Mouse (Mus musculus) MEL (cell line): Measurements from ENCODE around the gene Tgfbr3l. TPM values are rescaled to one million over a fixed set of nuclear protein-coding genes. Genes with fewer than 3 reads are reported as not detected.
A peak's percentile ranks its signal among the peaks of the same experiment; 100 is the strongest.

ENCODE experiments used
- DNase-seq: peaks from one replicate; pipeline ENCODE4 v3.0.0; 2011; ENCODE audit warnings: low read depth, low spot score
- H3K27ac ChIP-seq: 2 replicates; pipeline ENCODE4 v1.5.1; 2012; ENCODE audit warnings: low read depth, mild to moderate bottlenecking, control low read depth, low read length, moderate library complexity; ENCODE audit not compliant: control insufficient read depth
- H3K27me3 ChIP-seq, 2 experiments: fragments of 150-350 bp in 1 of 2; sonication (generic) in 1 of 2; 2 replicates each; pipeline ENCODE4 v1.6.1; 2012; ENCODE audit warnings: low read length in 2 of 2, mild to moderate bottlenecking in 2 of 2, improper control_type of control experiment in 1 of 2, moderate library complexity in 1 of 2; ENCODE audit not compliant: insufficient read depth in 2 of 2, control insufficient read depth in 1 of 2
- H3K36me3 ChIP-seq, 2 experiments: 2 replicates each; pipeline ENCODE4 v1.6.1; 2012 to 2014; ENCODE audit warnings: low read length in 2 of 2, improper control_type of control experiment in 1 of 2, inconsistent platforms in 1 of 2, mild to moderate bottlenecking in 1 of 2; ENCODE audit not compliant: insufficient read depth in 2 of 2, control insufficient read depth in 1 of 2
- H3K4me1 ChIP-seq, 2 experiments: fragments of 150-350 bp in 1 of 2; sonication (generic) in 1 of 2; 2 replicates each; pipeline ENCODE4 v1.6.1; 2012; ENCODE audit warnings: low read length in 2 of 2, improper control_type of control experiment in 1 of 2, mild to moderate bottlenecking in 1 of 2; ENCODE audit not compliant: insufficient read depth in 2 of 2, control insufficient read depth in 1 of 2
- H3K4me3 ChIP-seq, 2 experiments: fragments of 150-350 bp in 1 of 2; sonication (generic) in 1 of 2; 2 replicates each; pipeline ENCODE4 v1.5.1; 2012; ENCODE audit warnings: low read depth in 2 of 2, low read length in 2 of 2, mild to moderate bottlenecking in 2 of 2, moderate library complexity in 2 of 2, control low read depth in 1 of 2, improper control_type of control experiment in 1 of 2; ENCODE audit not compliant: control insufficient read depth in 1 of 2, insufficient read depth in 1 of 2
- H3K79me2 ChIP-seq: 2 replicates; pipeline ENCODE4 v1.6.1; 2012; ENCODE audit warnings: mild to moderate bottlenecking, low read length, moderate library complexity; ENCODE audit not compliant: control insufficient read depth, poor library complexity, insufficient read depth
- H3K9ac ChIP-seq: 2 replicates; pipeline ENCODE4 v1.6.1; 2012; ENCODE audit warnings: low read depth, mild to moderate bottlenecking, control low read depth, low read length, moderate library complexity; ENCODE audit not compliant: control insufficient read depth, poor library complexity, severe bottlenecking
- H3K9me3 ChIP-seq: fragments of 150-350 bp; sonication (generic); replicated peaks from 2 replicates; pipeline ENCODE4 v1.6.1; 2012; ENCODE audit warnings: mild to moderate bottlenecking, low read length, improper control_type of control experiment, moderate library complexity; ENCODE audit not compliant: insufficient read depth
- BHLHE40 ChIP-seq: IDR thresholded peaks from 2 replicates; pipeline ENCODE4 v1.6.1; 2012; ENCODE audit warnings: low read depth, mild to moderate bottlenecking, inconsistent platforms, low read length, improper control_type of control experiment, borderline replicate concordance
- CHD1 ChIP-seq: IDR thresholded peaks from 2 replicates; pipeline ENCODE4 v1.6.1; 2012; ENCODE audit warnings: low read depth, mild to moderate bottlenecking, inconsistent platforms, low read length, improper control_type of control experiment
- CHD2 ChIP-seq: IDR thresholded peaks from 2 replicates; pipeline ENCODE4 v1.6.1; 2011; ENCODE audit warnings: low read length, improper control_type of control experiment
- E2F4 ChIP-seq: IDR thresholded peaks from 2 replicates; pipeline ENCODE4 v1.6.1; 2011; ENCODE audit warnings: low read depth, low read length, improper control_type of control experiment, borderline replicate concordance
- ELF1 ChIP-seq: IDR thresholded peaks from 2 replicates; pipeline ENCODE4 v1.6.1; 2014; ENCODE audit warnings: low read depth, mild to moderate bottlenecking, inconsistent platforms, low read length, improper control_type of control experiment, moderate library complexity
- EP300 ChIP-seq, 2 experiments: IDR thresholded peaks; 2 replicates each; pipeline ENCODE4 v1.6.1; 2011; ENCODE audit warnings: improper control_type of control experiment in 2 of 2, low read length in 2 of 2, low read depth in 1 of 2, mild to moderate bottlenecking in 1 of 2
- ETS1 ChIP-seq: IDR thresholded peaks from 2 replicates; pipeline ENCODE4 v1.6.1; 2012; ENCODE audit warnings: low read depth, mild to moderate bottlenecking, inconsistent platforms, low read length, improper control_type of control experiment, moderate library complexity
- GABPA ChIP-seq: IDR thresholded peaks from 2 replicates; pipeline ENCODE4 v1.6.1; 2012; ENCODE audit warnings: low read depth, mild to moderate bottlenecking, inconsistent platforms, low read length, improper control_type of control experiment, moderate library complexity
- GATA1 ChIP-seq: IDR thresholded peaks from 2 replicates; pipeline ENCODE4 v1.6.1; 2011; ENCODE audit warnings: low read depth, low read length, improper control_type of control experiment
- JUND ChIP-seq: IDR thresholded peaks from 2 replicates; pipeline ENCODE4 v1.6.1; 2011; ENCODE audit warnings: low read depth, mild to moderate bottlenecking, improper control_type of control experiment, low read length
- KAT2A ChIP-seq: conservative IDR thresholded peaks from 2 replicates; pipeline ENCODE4 v1.6.1; 2012; ENCODE audit warnings: low read depth, low read length, improper control_type of control experiment, inconsistent platforms
- MAFK ChIP-seq: IDR thresholded peaks from 2 replicates; pipeline ENCODE4 v1.6.1; 2011; ENCODE audit warnings: low read depth, mild to moderate bottlenecking, low read length, improper control_type of control experiment, borderline replicate concordance
- MAX ChIP-seq: IDR thresholded peaks from 2 replicates; pipeline ENCODE4 v1.6.1; 2011; ENCODE audit warnings: low read length, improper control_type of control experiment
- MAZ ChIP-seq: IDR thresholded peaks from 2 replicates; pipeline ENCODE4 v1.6.1; 2012; ENCODE audit warnings: low read depth, mild to moderate bottlenecking, inconsistent platforms, low read length, improper control_type of control experiment
- MEF2A ChIP-seq: IDR thresholded peaks from 2 replicates; pipeline ENCODE4 v1.6.1; 2014; ENCODE audit warnings: low read depth, mild to moderate bottlenecking, inconsistent platforms, low read length, improper control_type of control experiment; ENCODE audit not compliant: poor library complexity, insufficient replicate concordance, severe bottlenecking; ENCODE audit errors: extremely low read depth
- MXI1 ChIP-seq: IDR thresholded peaks from 2 replicates; pipeline ENCODE4 v1.6.1; 2011; ENCODE audit warnings: mild to moderate bottlenecking, low read depth, low read length, improper control_type of control experiment
- MYB ChIP-seq: IDR thresholded peaks from 2 replicates; pipeline ENCODE4 v1.6.1; 2011; ENCODE audit warnings: mild to moderate bottlenecking, low read depth, low read length, improper control_type of control experiment
- MYC ChIP-seq: IDR thresholded peaks from 2 replicates; pipeline ENCODE4 v1.6.1; 2011; ENCODE audit warnings: low read depth, mild to moderate bottlenecking, low read length, improper control_type of control experiment, moderate library complexity
- NELFE ChIP-seq: IDR thresholded peaks from 2 replicates; pipeline ENCODE4 v1.6.1; 2011; ENCODE audit warnings: low read depth, low read length, improper control_type of control experiment
- NRF1 ChIP-seq: IDR thresholded peaks from 2 replicates; pipeline ENCODE4 v1.6.1; 2014; ENCODE audit warnings: low read depth, mild to moderate bottlenecking, inconsistent platforms, low read length, improper control_type of control experiment, moderate library complexity; ENCODE audit not compliant: poor library complexity, insufficient read depth, severe bottlenecking
- POLR2AphosphoS2 ChIP-seq: IDR thresholded peaks from 2 replicates; pipeline ENCODE4 v1.6.1; 2011; ENCODE audit warnings: low read length, improper control_type of control experiment
- POLR2AphosphoS5 ChIP-seq: IDR thresholded peaks from 2 replicates; pipeline ENCODE4 v1.6.1; 2012; ENCODE audit warnings: low read depth, borderline replicate concordance, mild to moderate bottlenecking, inconsistent platforms, low read length, moderate library complexity, mixed read lengths
- RAD21 ChIP-seq: IDR thresholded peaks from 2 replicates; pipeline ENCODE4 v1.6.1; 2011; ENCODE audit warnings: mild to moderate bottlenecking, low read depth, low read length, improper control_type of control experiment
- RCOR1 ChIP-seq: IDR thresholded peaks from 2 replicates; pipeline ENCODE4 v1.6.1; 2012; ENCODE audit warnings: low read depth, mild to moderate bottlenecking, inconsistent platforms, low read length, improper control_type of control experiment
- SIN3A ChIP-seq: IDR thresholded peaks from 2 replicates; pipeline ENCODE4 v1.6.1; 2012; ENCODE audit warnings: low read length, improper control_type of control experiment, inconsistent platforms
- SMC3 ChIP-seq: IDR thresholded peaks from 2 replicates; pipeline ENCODE4 v1.6.1; 2011; ENCODE audit warnings: low read depth, low read length, improper control_type of control experiment
- TAL1 ChIP-seq: IDR thresholded peaks from 2 replicates; pipeline ENCODE4 v1.6.1; 2012; ENCODE audit warnings: mild to moderate bottlenecking, inconsistent platforms, low read length, moderate library complexity, mixed read lengths
- TBP ChIP-seq: IDR thresholded peaks from 2 replicates; pipeline ENCODE4 v1.8.0; 2011; ENCODE audit warnings: low read depth, low read length, improper control_type of control experiment
- UBTF ChIP-seq: IDR thresholded peaks from 2 replicates; pipeline ENCODE4 v1.6.1; 2012; ENCODE audit warnings: low read depth, mild to moderate bottlenecking, inconsistent platforms, low read length, improper control_type of control experiment, moderate library complexity, borderline replicate concordance; ENCODE audit not compliant: insufficient read depth
- USF1 ChIP-seq: IDR thresholded peaks from 2 replicates; pipeline ENCODE4 v1.6.1; 2014; ENCODE audit warnings: low read depth, mild to moderate bottlenecking, inconsistent platforms, low read length, improper control_type of control experiment, moderate library complexity
- USF2 ChIP-seq, 2 experiments: IDR thresholded peaks; 2 replicates each; pipeline ENCODE4 v1.6.1; 2011 to 2012; ENCODE audit warnings: improper control_type of control experiment in 2 of 2, low read length in 2 of 2, borderline replicate concordance in 1 of 2, inconsistent platforms in 1 of 2, low read depth in 1 of 2, mild to moderate bottlenecking in 1 of 2; ENCODE audit not compliant: insufficient read depth in 1 of 2
- ZC3H11A ChIP-seq: IDR thresholded peaks from 2 replicates; pipeline ENCODE4 v1.6.1; 2012; ENCODE audit warnings: low read depth, mild to moderate bottlenecking, inconsistent platforms, low read length, improper control_type of control experiment
- ZKSCAN1 ChIP-seq: IDR thresholded peaks from 2 replicates; pipeline ENCODE4 v1.6.1; 2012; ENCODE audit warnings: low read depth, mild to moderate bottlenecking, inconsistent platforms, low read length, improper control_type of control experiment, moderate library complexity
- ZMIZ1 ChIP-seq: IDR thresholded peaks from 2 replicates; pipeline ENCODE4 v1.6.1; 2012; ENCODE audit warnings: low read depth, mild to moderate bottlenecking, inconsistent platforms, low read length, improper control_type of control experiment, moderate library complexity
- ZNF384 ChIP-seq: IDR thresholded peaks from 2 replicates; pipeline ENCODE4 v1.6.1; 2012; ENCODE audit warnings: low read depth, mild to moderate bottlenecking, inconsistent platforms, low read length, improper control_type of control experiment
- polyA plus RNA-seq, 2 experiments: library from polyadenylated mRNA; stranded (reverse) in 1 of 2; unstranded in 1 of 2; fragments of >175 nt in 1 of 2; fragments of >200 nt in 1 of 2; gene quantifications; 2 replicates each; pipeline versions ENCODE4 v1.2.1 to v1.2.4; 2012; ENCODE audit warnings: low replicate concordance in 2 of 2, low read depth in 1 of 2; ENCODE audit not compliant: insufficient read length in 2 of 2, insufficient read depth in 1 of 2, missing spikeins in 1 of 2
- total RNA-seq: library from RNA; depleted of rRNA; stranded (reverse); fragments of 300-350 nt; gene quantifications from 2 replicates; pipeline ENCODE4 v1.2.3, GENCODE M21; 2012

Tgfbr3l gene
- total and polyA plus RNA-seq, 3 experiments: 2.2 to 14.2 TPM; not detected in 1

DNA sequence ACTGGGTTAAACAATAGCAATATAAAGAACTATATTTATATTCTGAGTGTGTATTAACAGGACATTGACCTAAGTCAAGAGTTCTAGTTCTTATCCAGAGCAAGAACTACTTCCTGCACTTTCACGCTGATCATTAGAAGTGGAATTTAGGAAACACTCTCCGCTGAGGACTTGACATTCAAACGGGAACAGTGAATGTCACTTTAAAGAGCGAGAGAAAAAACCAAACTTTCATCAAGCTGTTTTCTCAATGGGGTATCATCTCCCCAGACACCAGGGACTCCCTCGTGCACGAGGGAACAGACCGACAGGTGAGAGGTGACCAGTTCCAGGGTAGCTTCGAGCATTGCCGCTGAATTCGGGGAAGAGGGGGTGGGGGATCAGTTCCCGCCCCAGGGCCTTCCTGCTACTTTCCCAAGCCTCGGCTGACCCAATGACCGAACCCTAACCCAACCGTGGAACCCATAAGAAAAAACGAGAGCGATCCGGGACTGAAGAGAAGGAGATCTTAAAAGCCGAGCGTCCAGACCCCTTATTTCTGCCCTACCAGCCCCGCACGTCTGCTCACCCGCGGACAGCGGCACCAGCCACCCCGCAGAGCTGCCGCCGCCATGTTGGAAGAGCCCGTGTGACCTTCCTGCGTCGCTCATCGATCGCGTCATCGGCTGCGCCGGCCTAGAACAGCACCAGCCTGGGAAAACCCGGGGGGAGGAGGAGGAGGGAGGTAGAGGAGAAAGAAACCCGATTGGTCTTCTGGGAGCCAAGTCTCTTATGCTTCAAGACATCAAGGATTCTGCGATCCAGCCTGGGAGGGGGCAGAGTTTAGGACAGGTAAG is 27.5 kb downstream of the Tgfbr3l start, which contains the start of gene Timm44:
TSS of gene Timm44 (minus strand) at position 639 of the 836 bp plus-strand sequence.
- H3K9me3 ChIP-seq: no peaks in the 10 kb centered on the region
- DNase-seq: peak; percentile 97
- H3K79me2 ChIP-seq: peaks cover 15% of the 10 kb centered on the region
- peak within 1 kb of the TSS; percentile 53 to 91 for H3K4me3 ChIP-seq
- H3K27ac ChIP-seq: peak within 1 kb of the TSS; percentile 69
- no peaks in the 10 kb centered on the region for H3K27me3 ChIP-seq
- peaks cover 8 to 9% of the 10 kb centered on the region in 2 experiments for H3K36me3 ChIP-seq
- peak within 1 kb of the TSS; percentile 92 for H3K9ac ChIP-seq
- H3K4me1 ChIP-seq: peaks cover 2 to 10% of the 10 kb centered on the region in 2 experiments; a peak in 3 of 4 replicates
- TF ChIP-seq RCOR1 (no peak), ETS1 (no peak), CHD2 (no peak), GABPA (no peak), ELF1 (peak; percentile 73), ZNF384 (no peak), RAD21 (no peak), JUND (no peak), MAFK (no peak), USF2 (IDR thresholded peaks at IDR 0.05; ENCODE audit: borderline replicate concordance in 1 of 2, insufficient read depth in 1 of 2, low read depth in 1 of 2, low read length in 2 of 2) (0 out of 4 replicates have a peak, but pooled peaks of 1 of the 2 experiments have one; percentile 9), MYB (no peak), SIN3A (peak; percentile 93), USF1 (peak; percentile 90), CHD1 (peak; percentile 86; the same call in 1 of the 2 replicates), ZMIZ1 (peak; percentile 62; the same call in 1 of the 2 replicates), SMC3 (no peak), KAT2A (peak; percentile 72; the same call in 1 of the 2 replicates), UBTF (no peak), MEF2A (no peak), MYC (peak; percentile 32; the same call in 1 of the 2 replicates), BHLHE40 (no peak), ZKSCAN1 (no peak), POLR2AphosphoS2 (peak; percentile 72; the same call in 1 of the 2 replicates), EP300 (IDR thresholded peaks at IDR 0.05; ENCODE audit: low read depth in 1 of 2, low read length in 2 of 2) (no peak), MXI1 (peak; percentile 90), GATA1 (no peak), MAZ (peak; percentile 97), POLR2AphosphoS5 (no peak), MAX (peak; percentile 28), NRF1 (peak; percentile 53; the same call in 1 of the 2 replicates), TBP (peak; percentile 82), ZC3H11A (no peak), NELFE (peak; percentile 90), E2F4 (no peak), TAL1 (no peak)
